Mouse (Mus musculus): ENCODE results near the gene Armt1. TPM values are rescaled to one million over a fixed set of nuclear protein-coding genes. Genes with fewer than 3 reads are reported as not detected.

Gene Armt1
- total and polyA plus RNA-seq, 3 experiments = 20.7 to 45.1 (median 32.1) TPM

GRCm38 (mm10) chr10:4481695-4482094 is 49.4 kb downstream of the Armt1 start:
- no peak for DNase-seq (ENCODE audit: extremely low read depth)
- Histone ChIP-seq H3K36me3 (replicated peaks in 1 of 2; ENCODE audit: control insufficient read depth in 1 of 2, insufficient read depth in 1 of 2, low read length in 1 of 2) (no peaks in the 10 kb centered on the region), H3K27ac (ENCODE audit: insufficient read depth, low read depth) (no peak overlapping the region), H3K4me1 (ENCODE audit: control insufficient read depth in 1 of 2, insufficient read depth in 2 of 2) (peaks cover 3 to 8% of the 10 kb centered on the region in 2 experiments; a peak in 3 of 4 replicates), H3K9me3 (replicated peaks; ENCODE audit: low read length) (peaks cover 9% of the 10 kb centered on the region), H3K27me3 (replicated peaks) (no peaks in the 10 kb centered on the region), H3K79me2 (replicated peaks; ENCODE audit: control insufficient read depth, extremely low read depth, insufficient read depth, poor library complexity, severe bottlenecking) (no peaks in the 10 kb centered on the region), H3K4me2 (ENCODE audit: insufficient read depth, low read depth, poor library complexity, severe bottlenecking) (no peak overlapping the region), H3K9ac (ENCODE audit: insufficient read depth, low read depth) (no peak overlapping the region), H3K4me3 (replicated peaks in 1 of 3; ENCODE audit: low read depth in 2 of 3, low read length in 2 of 3, poor library complexity in 1 of 3) (no peak overlapping the region)
- no peak for TF ChIP-seq MAX (IDR thresholded peaks at IDR 0.05; ENCODE audit: low read length)
- TF ChIP-seq MXI1 (IDR thresholded peaks at IDR 0.05; ENCODE audit: low read depth, low read length) = no peak
- TF ChIP-seq PAX5 (IDR thresholded peaks at IDR 0.05; ENCODE audit: low read length) = no peak
- TF ChIP-seq JUN (IDR thresholded peaks at IDR 0.05; ENCODE audit: insufficient read depth, low read depth, low read length) = no peak
- no peak for TF ChIP-seq NRF1 (IDR thresholded peaks at IDR 0.05; ENCODE audit: low read depth, low read length)
- TF ChIP-seq ELF1 (IDR thresholded peaks at IDR 0.05; ENCODE audit: low read depth, low read length) = no peak
- TF ChIP-seq RCOR1 (conservative IDR thresholded peaks at IDR 0.05; ENCODE audit: low read depth, low read length) = no peak
- no peak for TF ChIP-seq UBTF (IDR thresholded peaks at IDR 0.05; ENCODE audit: low read depth, low read length)
- TF ChIP-seq ETS1 (conservative IDR thresholded peaks at IDR 0.05; ENCODE audit: low read depth, low read length) = no peak
- dilution Hi-C loops (cut with MboI; ENCODE audit: extremely low pct_ligation_motif_present, extremely low pct_unique_long_range_greater_than_20kb, low sequenced_read_pairs) = no loop called here
- in situ Hi-C loops (cut with MboI; ENCODE audit: low pct_ligation_motif_present, low pct_unique_long_range_greater_than_20kb, low sequenced_read_pairs) = no loop called here

GRCm38 (mm10) chr10:4482355-4482754 is 50.1 kb downstream of the Armt1 start, which contains the start of gene Ccdc170:
TSS of gene Ccdc170 (plus strand) at chr10:4482502.
- no peak within 1 kb of the TSS for H3K9ac ChIP-seq (ENCODE audit: insufficient read depth, low read depth)
- H3K9me3 ChIP-seq (replicated peaks; ENCODE audit: low read length) = peaks cover 9% of the 10 kb centered on the region
- H3K4me3 ChIP-seq (replicated peaks in 1 of 3; ENCODE audit: low read depth in 2 of 3, low read length in 2 of 3, poor library complexity in 1 of 3) = no peak within 1 kb of the TSS
- in situ Hi-C loops (cut with MboI; ENCODE audit: low pct_ligation_motif_present, low pct_unique_long_range_greater_than_20kb, low sequenced_read_pairs) = no loop called here
- H3K27me3 ChIP-seq (replicated peaks) = no peaks in the 10 kb centered on the region
- H3K79me2 ChIP-seq (replicated peaks; ENCODE audit: control insufficient read depth, extremely low read depth, insufficient read depth, poor library complexity, severe bottlenecking) = no peaks in the 10 kb centered on the region
- no peaks in the 10 kb centered on the region for H3K36me3 ChIP-seq (replicated peaks in 1 of 2; ENCODE audit: control insufficient read depth in 1 of 2, insufficient read depth in 1 of 2, low read length in 1 of 2)
- no peak for TF ChIP-seq CTCF (conservative IDR thresholded peaks at IDR 0.05 in 1 of 2, IDR thresholded peaks at IDR 0.05 in 1 of 2; ENCODE audit: low read depth in 2 of 2, low read length in 2 of 2)
- TF ChIP-seq PAX5 (IDR thresholded peaks at IDR 0.05; ENCODE audit: low read length) = no peak
- no peak for TF ChIP-seq JUN (IDR thresholded peaks at IDR 0.05; ENCODE audit: insufficient read depth, low read depth, low read length)
- TF ChIP-seq CHD2 (IDR thresholded peaks at IDR 0.05; ENCODE audit: low read length) = no peak
- TF ChIP-seq TCF12 (IDR thresholded peaks at IDR 0.05; ENCODE audit: low read depth, low read length) = no peak
- TF ChIP-seq KAT2A (IDR thresholded peaks at IDR 0.05; ENCODE audit: insufficient replicate concordance, low read length) = no peak
- TF ChIP-seq ZNF384 (IDR thresholded peaks at IDR 0.05; ENCODE audit: low read depth, low read length) = no peak
- no peak for DNase-seq (ENCODE audit: extremely low read depth)
- H3K4me2 ChIP-seq (ENCODE audit: insufficient read depth, low read depth, poor library complexity, severe bottlenecking) = no peak within 1 kb of the TSS
- dilution Hi-C loops (cut with MboI; ENCODE audit: extremely low pct_ligation_motif_present, extremely low pct_unique_long_range_greater_than_20kb, low sequenced_read_pairs) = no loop called here
- no peak within 1 kb of the TSS for H3K27ac ChIP-seq (ENCODE audit: insufficient read depth, low read depth)
- H3K4me1 ChIP-seq (ENCODE audit: control insufficient read depth in 1 of 2, insufficient read depth in 2 of 2) = peaks cover 3 to 8% of the 10 kb centered on the region in 2 experiments; a peak in 3 of 4 replicates

GRCm38 (mm10) chr10:4483848-4484247 is 51.6 kb downstream of the Armt1 start:
- Histone ChIP-seq H3K27me3 (replicated peaks) (no peaks in the 10 kb centered on the region), H3K4me3 (replicated peaks in 1 of 3; ENCODE audit: low read depth in 2 of 3, low read length in 2 of 3, poor library complexity in 1 of 3) (no peak overlapping the region), H3K4me1 (ENCODE audit: control insufficient read depth in 1 of 2, insufficient read depth in 2 of 2) (peaks cover 3 to 8% of the 10 kb centered on the region in 2 experiments; a peak in 3 of 4 replicates), H3K9me3 (replicated peaks; ENCODE audit: low read length) (peaks cover 9% of the 10 kb centered on the region), H3K4me2 (ENCODE audit: insufficient read depth, low read depth, poor library complexity, severe bottlenecking) (no peak overlapping the region), H3K36me3 (replicated peaks in 1 of 2; ENCODE audit: control insufficient read depth in 1 of 2, insufficient read depth in 1 of 2, low read length in 1 of 2) (no peaks in the 10 kb centered on the region), H3K79me2 (replicated peaks; ENCODE audit: control insufficient read depth, extremely low read depth, insufficient read depth, poor library complexity, severe bottlenecking) (no peaks in the 10 kb centered on the region), H3K9ac (ENCODE audit: insufficient read depth, low read depth) (no peak overlapping the region), H3K27ac (ENCODE audit: insufficient read depth, low read depth) (no peak overlapping the region)
- dilution Hi-C loops (cut with MboI; ENCODE audit: extremely low pct_ligation_motif_present, extremely low pct_unique_long_range_greater_than_20kb, low sequenced_read_pairs) = no loop called here
- no peak for DNase-seq (ENCODE audit: extremely low read depth)
- in situ Hi-C loops (cut with MboI; ENCODE audit: low pct_ligation_motif_present, low pct_unique_long_range_greater_than_20kb, low sequenced_read_pairs) = no loop called here
- TF ChIP-seq JUN (IDR thresholded peaks at IDR 0.05; ENCODE audit: insufficient read depth, low read depth, low read length) = no peak
- no peak for TF ChIP-seq MYC (IDR thresholded peaks at IDR 0.05; ENCODE audit: low read depth, low read length)
- no peak for TF ChIP-seq ETS1 (conservative IDR thresholded peaks at IDR 0.05; ENCODE audit: low read depth, low read length)
- TF ChIP-seq CHD1 (IDR thresholded peaks at IDR 0.05; ENCODE audit: low read depth, low read length) = no peak
- no peak for TF ChIP-seq EP300 (IDR thresholded peaks at IDR 0.05; ENCODE audit: low read length)
- no peak for TF ChIP-seq BHLHE40 (IDR thresholded peaks at IDR 0.05; ENCODE audit: low read depth, low read length)
- TF ChIP-seq ZKSCAN1 (IDR thresholded peaks at IDR 0.05; ENCODE audit: borderline replicate concordance, low read depth, low read length) = no peak
- no peak for TF ChIP-seq SMC3 (IDR thresholded peaks at IDR 0.05; ENCODE audit: low read depth, low read length)
- TF ChIP-seq KAT2A (IDR thresholded peaks at IDR 0.05; ENCODE audit: insufficient replicate concordance, low read length) = no peak
- no peak for TF ChIP-seq MAZ (IDR thresholded peaks at IDR 0.05; ENCODE audit: low read depth, low read length)
- TF ChIP-seq SIN3A (IDR thresholded peaks at IDR 0.05; ENCODE audit: low read length) = no peak
- no peak for TF ChIP-seq TBP (conservative IDR thresholded peaks at IDR 0.05; ENCODE audit: low read depth, low read length)
- TF ChIP-seq ELF1 (IDR thresholded peaks at IDR 0.05; ENCODE audit: low read depth, low read length) = no peak
- TF ChIP-seq MAX (IDR thresholded peaks at IDR 0.05; ENCODE audit: low read length) = no peak
- TF ChIP-seq IRF4 (IDR thresholded peaks at IDR 0.05; ENCODE audit: low read depth, low read length) = no peak
- no peak for TF ChIP-seq JUND (conservative IDR thresholded peaks at IDR 0.05; ENCODE audit: low read depth, low read length)
- no peak for TF ChIP-seq UBTF (IDR thresholded peaks at IDR 0.05; ENCODE audit: low read depth, low read length)
- no peak for TF ChIP-seq POLR2A (IDR thresholded peaks at IDR 0.05; ENCODE audit: low read depth, low read length)
